ENCODE assay signal across 21 mouse cellular contexts in the genomic region with DNA sequence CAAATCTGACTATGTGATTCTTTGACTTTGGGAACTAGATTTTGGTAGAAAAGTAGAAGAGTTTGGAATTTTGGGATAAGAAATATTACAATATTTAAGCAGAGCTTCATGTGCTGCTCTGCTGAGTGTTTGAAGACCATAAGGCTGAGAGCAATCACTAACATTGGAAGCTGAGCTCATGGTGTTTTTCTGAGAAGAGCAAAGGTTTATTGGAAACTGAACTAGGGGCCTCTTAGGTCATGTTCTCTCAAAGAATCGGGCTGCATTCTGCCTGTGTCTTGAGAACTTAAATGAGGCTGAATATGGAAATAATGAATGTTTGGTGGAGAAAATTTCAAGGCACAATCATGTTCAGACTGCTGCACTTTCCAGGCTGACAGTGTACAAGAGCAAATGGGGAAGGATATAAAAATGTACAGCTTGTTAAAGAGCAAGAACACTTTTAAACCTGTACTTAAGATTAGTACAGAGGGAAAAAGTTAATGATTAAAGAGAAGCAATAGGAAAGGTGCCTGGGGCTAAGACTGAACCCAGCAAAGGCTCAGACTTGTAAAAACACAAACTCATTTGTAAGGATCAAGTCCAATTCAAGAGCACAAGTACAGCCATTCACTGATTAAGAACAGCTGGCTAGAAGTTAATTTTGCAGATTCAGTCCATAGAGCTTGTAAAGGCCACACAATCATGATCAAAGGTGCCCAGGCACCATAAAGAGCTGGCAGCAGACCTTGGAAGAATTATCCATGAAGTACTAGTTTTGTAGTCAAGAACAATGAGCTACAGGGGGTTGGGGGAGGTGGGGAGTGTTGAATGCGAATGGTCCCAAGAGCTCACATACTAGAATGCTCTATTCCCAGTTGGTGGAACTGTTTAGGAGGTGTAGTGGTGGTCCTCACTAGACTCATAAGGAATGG. TPM values are rescaled to one million over a fixed set of nuclear protein-coding genes. Genes with fewer than 3 reads are reported as not detected.
A peak's percentile ranks its signal among the peaks of the same experiment; 100 is the strongest.
DNase-seq lines count a peak whose midpoint lies in the region; ATAC-seq lines count a peak whose summit lies in the region.
"Had no signal": no experiment of that assay in that cellular context is flagged by ENCODE, and none has a peak within 500 bp of the region (broad histone marks: within the 10 kb centered on the region; RNA-seq: fewer than 3 reads in every experiment).

No protein-coding gene starts in this region.

- WGBS in kidney, embryonic 14.5 days: 56% methylated on average over 2 of the region's 2 CpGs
- WGBS in limb, embryonic 12.5 days: 32% methylated on average over 2 of the region's 2 CpGs

- no peak overlapping the region for H3K4me3 ChIP-seq in kidney, embryonic 14.5 days (ENCODE audit: low read length)
- no peak overlapping the region for H3K4me3 ChIP-seq in limb, embryonic 12.5 days (replicated peaks)
- H3K4me3 ChIP-seq: heart, embryonic 13.5 days; hindbrain, embryonic 13.5 days; megakaryocyte, embryonic 14.5 days; neural tube, embryonic 12.5 days had no signal

- H3K36me3 ChIP-seq in kidney, embryonic 14.5 days (ENCODE audit: control insufficient read depth, insufficient read depth, low read length): no peaks in the 10 kb centered on the region
- no peaks in the 10 kb centered on the region for H3K36me3 ChIP-seq in limb, embryonic 12.5 days
- H3K36me3 ChIP-seq: heart, embryonic 13.5 days; hindbrain, embryonic 13.5 days; neural tube, embryonic 12.5 days had no signal

- no peaks in the 10 kb centered on the region for H3K4me1 ChIP-seq in kidney, embryonic 14.5 days (ENCODE audit: control insufficient read depth, insufficient read depth, low read length)
- no peaks in the 10 kb centered on the region; the same call in 1 of the 2 replicates for H3K4me1 ChIP-seq in limb, embryonic 12.5 days (replicated peaks)
- H3K4me1 ChIP-seq: heart, embryonic 13.5 days; megakaryocyte, embryonic 14.5 days; neural tube, embryonic 12.5 days had no signal

- H3K27me3 ChIP-seq in kidney, embryonic 14.5 days (ENCODE audit: control insufficient read depth, insufficient read depth, low read length): no peaks in the 10 kb centered on the region
- no peaks in the 10 kb centered on the region for H3K27me3 ChIP-seq in limb, embryonic 12.5 days
- H3K27me3 ChIP-seq: heart, embryonic 13.5 days; hindbrain, embryonic 13.5 days; megakaryocyte, embryonic 14.5 days; neural tube, embryonic 12.5 days had no signal

- peak; percentile 85 for ATAC-seq in kidney, embryonic 14.5 days (ENCODE audit: low FRiP score, low TSS enrichment)
- ATAC-seq in limb, embryonic 12.5 days (ENCODE audit: insufficient number of reproducible peaks, insufficient read depth, low FRiP score, low TSS enrichment, low read depth): peak; percentile 86; the same call in 1 of the 2 replicates
- ATAC-seq: CD4-positive, CD25-positive, alpha-beta regulatory T cell, adult 4 months had no signal

- peak overlapping the region; percentile 43; the same call in 1 of the 2 replicates for H3K27ac ChIP-seq in kidney, embryonic 14.5 days (ENCODE audit: low read depth, low read length)
- H3K27ac ChIP-seq in limb, embryonic 12.5 days: peak overlapping the region; percentile 69
- H3K27ac ChIP-seq: heart, embryonic 13.5 days; hindbrain, embryonic 13.5 days; neural tube, embryonic 12.5 days had no signal

- 0 out of 2 replicates have a peak, but pooled peaks cover 3% of the 10 kb centered on the region for H3K9me3 ChIP-seq in kidney, embryonic 14.5 days (ENCODE audit: control insufficient read depth, low read length)
- H3K9me3 ChIP-seq in limb, embryonic 12.5 days: 0 out of 2 replicates have a peak, but pooled peaks cover 5% of the 10 kb centered on the region
- H3K9me3 ChIP-seq: heart, embryonic 13.5 days; hindbrain, embryonic 13.5 days; megakaryocyte, embryonic 14.5 days; neural tube, embryonic 12.5 days had no signal

- no peak overlapping the region for H3K4me2 ChIP-seq in kidney, embryonic 14.5 days (replicated peaks; ENCODE audit: low read depth, low read length)
- no peak overlapping the region for H3K4me2 ChIP-seq in limb, embryonic 12.5 days
- H3K4me2 ChIP-seq: heart, embryonic 13.5 days; hindbrain, embryonic 13.5 days; neural tube, embryonic 12.5 days had no signal

- no peak overlapping the region for H3K9ac ChIP-seq in kidney, embryonic 14.5 days (ENCODE audit: low read depth, low read length)
- H3K9ac ChIP-seq in limb, embryonic 12.5 days (replicated peaks): no peak overlapping the region
- H3K9ac ChIP-seq: heart, embryonic 13.5 days; hindbrain, embryonic 13.5 days; neural tube, embryonic 12.5 days had no signal

- peak; percentile 14 for DNase-seq in R1 (ENCODE audit: low read depth, low spot score)
- peak; percentile 80 for DNase-seq in forelimb bud, embryonic 11.5 days (ENCODE audit: low read depth, low spot score)
- DNase-seq in heart, adult 8-10 months (ENCODE audit: low spot score): no peak
- DNase-seq in spleen, adult 12 weeks (ENCODE audit: low spot score): no peak
- DNase-seq in T-cell, adult 2 months (ENCODE audit: low spot score): no peak
- DNase-seq: cerebellum, adult 18-20 months; gastrocnemius, postnatal 25 days; lung, adult 2 months; spleen, adult 18-20 months had no signal

RNA-seq across cellular contexts. Expression of gene Tas2r118, which starts 31.0 kb away (rescaled TPM):
- polyA plus RNA-seq in kidney, embryonic 14.5 days (2014; fragmentation: Nextera tagmentation; extraction: Ambion mirVana): not detected in 2 replicates
- polyA plus RNA-seq in limb, embryonic 12.5 days (2016; fragmentation: Nextera tagmentation; extraction: Ambion mirVana): not detected in 2 replicates
- not detected for total RNA-seq in heart, adult 8-10 months (2022)
- total RNA-seq: gastrocnemius, postnatal 25 days; left cerebral cortex, postnatal 36 days; midbrain, postnatal 0 days had no signal
- polyA plus RNA-seq: brain, embryonic 14.5 days; CD4-positive, CD25-positive, alpha-beta regulatory T cell, adult 4 months; cortical plate, adult 2 months; heart, embryonic 13.5 days; hindbrain, embryonic 13.5 days; lung, adult 2 months; midbrain, postnatal 0 days; neural tube, embryonic 12.5 days; testis, adult 2 months had no signal

Comparison
In these comparisons a context has a peak if more than half of its experiments do, and no peak if none do; other contexts are left out.
1. DNase-seq: peak in R1 (single experiment) and forelimb bud, embryonic 11.5 days (single experiment); none in heart, adult 8-10 months (single experiment), spleen, adult 12 weeks (single experiment) and T-cell, adult 2 months (single experiment).